ENCODE assay signal across 29 mouse cellular contexts in the genomic region with DNA sequence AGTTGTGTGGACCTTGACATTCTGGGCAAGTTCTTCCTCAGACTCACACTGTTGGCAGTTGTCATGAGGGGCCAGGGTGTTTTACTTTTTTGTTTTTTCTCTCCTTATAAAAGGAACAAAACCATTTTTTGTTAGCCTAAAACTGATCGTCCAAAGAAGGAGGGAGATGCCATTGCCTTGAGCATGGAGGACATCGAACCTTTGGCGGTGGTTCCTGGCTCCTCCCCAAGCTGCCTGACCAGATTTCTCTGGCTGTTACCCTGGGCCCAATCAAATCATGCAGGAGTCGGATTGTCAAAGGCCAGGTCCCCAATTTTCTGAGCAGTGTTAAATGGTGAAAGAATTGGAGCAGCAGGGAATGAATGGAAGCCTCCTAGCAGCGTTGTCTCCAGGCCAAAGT.
"Had no signal": no experiment of that assay in that cellular context is flagged by ENCODE, and none has a peak within 500 bp of the region (broad histone marks: within the 10 kb centered on the region; RNA-seq: fewer than 3 reads in every experiment).

No protein-coding gene starts in this region.

- H3K4me1 ChIP-seq: liver, embryonic 12.5 days; liver, embryonic 13.5 days; liver, embryonic 15.5 days; lung, embryonic 15.5 days; megakaryocyte, embryonic 14.5 days had no signal

- DNase-seq: left cerebral cortex, postnatal 4 days; liver; liver, embryonic 13.5 days; liver, postnatal 0 days; lung, adult 18-20 months; lung, adult 2 months; lung, embryonic 14.5 days; lung, postnatal 10 days; lung, postnatal 14 days; lung, postnatal 36 days; lung, postnatal 4 days; midbrain, embryonic 14.5 days had no signal

- H3K27ac ChIP-seq: limb, embryonic 10.5 days; limb, embryonic 12.5 days; limb, embryonic 13.5 days; limb, embryonic 15.5 days; liver, embryonic 12.5 days; liver, embryonic 13.5 days; liver, embryonic 14.5 days; liver, embryonic 15.5 days; lung, embryonic 15.5 days; macrophage; midbrain, embryonic 10.5 days; midbrain, embryonic 12.5 days; midbrain, embryonic 13.5 days; midbrain, embryonic 15.5 days; neural tube, embryonic 12.5 days; neural tube, embryonic 13.5 days had no signal

- H3K27me3 ChIP-seq: limb, embryonic 12.5 days; limb, embryonic 13.5 days; limb, embryonic 15.5 days; liver, embryonic 12.5 days; liver, embryonic 13.5 days; liver, embryonic 15.5 days; lung, embryonic 15.5 days; megakaryocyte, embryonic 14.5 days; midbrain, embryonic 13.5 days; midbrain, embryonic 15.5 days; neural tube, embryonic 12.5 days; neural tube, embryonic 13.5 days had no signal

- H3K36me3 ChIP-seq: limb, embryonic 10.5 days; limb, embryonic 12.5 days; limb, embryonic 13.5 days; limb, embryonic 15.5 days; liver, embryonic 12.5 days; liver, embryonic 13.5 days; liver, embryonic 15.5 days; lung, embryonic 15.5 days; midbrain, embryonic 10.5 days; midbrain, embryonic 12.5 days; midbrain, embryonic 13.5 days; midbrain, embryonic 15.5 days; neural tube, embryonic 12.5 days; neural tube, embryonic 13.5 days had no signal

- H3K4me3 ChIP-seq: limb, embryonic 10.5 days; limb, embryonic 12.5 days; limb, embryonic 13.5 days; limb, embryonic 15.5 days; liver, embryonic 12.5 days; liver, embryonic 13.5 days; liver, embryonic 15.5 days; lung, embryonic 15.5 days; megakaryocyte, embryonic 14.5 days; midbrain, embryonic 10.5 days; midbrain, embryonic 12.5 days; midbrain, embryonic 13.5 days; midbrain, embryonic 15.5 days; myocyte; neural tube, embryonic 12.5 days; neural tube, embryonic 13.5 days had no signal

- H3K9ac ChIP-seq: limb, embryonic 12.5 days; limb, embryonic 13.5 days; limb, embryonic 15.5 days; liver, embryonic 12.5 days; liver, embryonic 13.5 days; liver, embryonic 14.5 days; liver, embryonic 15.5 days; liver, postnatal 0 days; lung, embryonic 14.5 days; lung, embryonic 15.5 days; midbrain, embryonic 12.5 days; midbrain, embryonic 13.5 days; midbrain, embryonic 15.5 days; neural tube, embryonic 12.5 days; neural tube, embryonic 13.5 days had no signal
